Mouse (Mus musculus) forebrain, embryonic 15.5 days (tissue): ENCODE results near the gene Rsad2. TPM values are rescaled to one million over a fixed set of nuclear protein-coding genes. Genes with fewer than 3 reads are reported as not detected.
A peak's percentile ranks its signal among the peaks of the same experiment; 100 is the strongest.
"Not testable (repeated sequence)": the region's sequence is repeated elsewhere in the genome, so short reads cannot be mapped to it uniquely, and the experiment has no call there.

ENCODE experiments used
- ATAC-seq: fragments of 200-750 bp; cut with Nextera tagmentation; replicated peaks from 2 replicates; pipeline ENCODE4 v1.8.0; 2017; ENCODE audit warnings: mild to moderate bottlenecking, moderate TSS enrichment, moderate library complexity
- H3K27ac ChIP-seq: fragments of 300-500 bp; sonication (generic); replicated peaks from 2 replicates; pipeline ENCODE4 v1.5.1; 2015; ENCODE audit warnings: mild to moderate bottlenecking, inconsistent platforms
- H3K27me3 ChIP-seq: fragments of 300-500 bp; sonication (generic); 2 replicates; pipeline ENCODE4 v1.6.1; 2015; ENCODE audit warnings: inconsistent platforms
- H3K36me3 ChIP-seq: fragments of 300-500 bp; sonication (generic); 2 replicates; pipeline ENCODE4 v1.6.1; 2015; ENCODE audit warnings: mild to moderate bottlenecking, inconsistent platforms
- H3K4me1 ChIP-seq: fragments of 300-500 bp; sonication (generic); 2 replicates; pipeline ENCODE4 v1.6.1; 2015; ENCODE audit warnings: inconsistent platforms
- H3K4me2 ChIP-seq: fragments of 300-500 bp; sonication (generic); replicated peaks from 2 replicates; pipeline ENCODE4 v1.6.1; 2015; ENCODE audit warnings: mild to moderate bottlenecking, inconsistent platforms
- H3K4me3 ChIP-seq: fragments of 300-500 bp; sonication (generic); 2 replicates; pipeline ENCODE4 v1.5.1; 2015; ENCODE audit warnings: mild to moderate bottlenecking, inconsistent platforms
- H3K9ac ChIP-seq: fragments of 300-500 bp; sonication (generic); replicated peaks from 2 replicates; pipeline ENCODE4 v1.6.1; 2015; ENCODE audit warnings: mild to moderate bottlenecking, inconsistent platforms
- H3K9me3 ChIP-seq: fragments of 300-500 bp; sonication (generic); 2 replicates; pipeline ENCODE4 v1.6.1; 2016; ENCODE audit warnings: inconsistent platforms
- WGBS: fragments of 180-500 bp; shearing (Covaris S2); methylation state at CpG from one replicate; pipeline ENCODE4 v1.1.7; 2015; ENCODE audit warnings: mixed read lengths; 5-methylcytosine and 5-hydroxymethylcytosine counted together
- polyA plus RNA-seq: library from polyadenylated mRNA; unstranded; fragments of >200 nt; fragmentation: Nextera tagmentation; extraction: Ambion mirVana; gene quantifications from 2 replicates; pipeline ENCODE4 v1.2.1, GENCODE M21; 2015

Rsad2 gene
- 0.43 and 0.49 TPM in 2 replicates for polyA plus RNA-seq

GRCm38 (mm10) chr12:26456028-26456698 lies at the start of gene Rsad2:
Rsad2 (minus strand) TSS chr12:26456452.
- Histone ChIP-seq H3K9ac (no peak within 1 kb of the TSS), H3K4me2 (no peak within 1 kb of the TSS; the same call in 1 of the 2 replicates), H3K36me3 (no peaks in the 10 kb centered on the region), H3K27me3 (no peaks in the 10 kb centered on the region), H3K4me1 (peaks cover 8% of the 10 kb centered on the region; the same call in 1 of the 2 replicates), H3K4me3 (no peak within 1 kb of the TSS), H3K27ac (no peak within 1 kb of the TSS), H3K9me3 (no peaks in the 10 kb centered on the region)
- 42% methylated on average over 13 of the region's 13 CpGs for WGBS
- 0 out of 2 replicates have a peak, but pooled peaks have one; percentile 26 for ATAC-seq

- H3K9ac ChIP-seq: no peak overlapping the region
- no peak overlapping the region for H3K27ac ChIP-seq
- H3K4me1 ChIP-seq: no peaks in the 10 kb centered on the region
- no peaks in the 10 kb centered on the region for H3K36me3 ChIP-seq
- no peaks in the 10 kb centered on the region for H3K27me3 ChIP-seq
- H3K4me3 ChIP-seq: no peak overlapping the region
- H3K4me2 ChIP-seq: no peak overlapping the region
- no peaks in the 10 kb centered on the region for H3K9me3 ChIP-seq
- 86% methylated on average over 3 of the region's 3 CpGs for WGBS
- ATAC-seq: no peak
These were observed 44.8 kb upstream of the Rsad2 start for GRCm38 (mm10) chr12:26501042-26501441.

- Histone ChIP-seq H3K4me2 (no peak overlapping the region), H3K36me3 (no peaks in the 10 kb centered on the region), H3K27me3 (no peaks in the 10 kb centered on the region), H3K4me3 (no peak overlapping the region), H3K27ac (no peak overlapping the region), H3K9me3 (no peaks in the 10 kb centered on the region), H3K4me1 (peaks cover 12% of the 10 kb centered on the region), H3K9ac (no peak overlapping the region)
- ATAC-seq: no peak
- WGBS: 93% methylated on average over 1 of the region's 1 CpGs
These were observed 33.7 kb upstream of the Rsad2 start for GRCm38 (mm10) chr12:26489942-26490341.

GRCm38 (mm10) chr12:26488617-26489274 lies 32.5 kb upstream of the Rsad2 start:
- no peaks in the 10 kb centered on the region for H3K9me3 ChIP-seq
- H3K36me3 ChIP-seq: no peaks in the 10 kb centered on the region
- no peak overlapping the region for H3K27ac ChIP-seq
- peaks cover 12% of the 10 kb centered on the region for H3K4me1 ChIP-seq
- ATAC-seq: peak; percentile 53; the same call in 1 of the 2 replicates
- no peak overlapping the region for H3K4me3 ChIP-seq
- no peak overlapping the region for H3K4me2 ChIP-seq
- H3K27me3 ChIP-seq: no peaks in the 10 kb centered on the region
- H3K9ac ChIP-seq: no peak overlapping the region
- WGBS: 23% methylated on average over 5 of the region's 5 CpGs

- 26% methylated on average over 14 of the region's 14 CpGs for WGBS
- ATAC-seq: peak; percentile 87
- no peaks in the 10 kb centered on the region for H3K36me3 ChIP-seq
- H3K4me2 ChIP-seq: 0 out of 2 replicates have a peak overlapping the region, but pooled peaks have one; percentile 9
- H3K27ac ChIP-seq: 0 out of 2 replicates have a peak overlapping the region, but pooled peaks have one; percentile 27
- H3K9me3 ChIP-seq: no peaks in the 10 kb centered on the region
- peaks cover 12% of the 10 kb centered on the region for H3K4me1 ChIP-seq
- H3K9ac ChIP-seq: no peak overlapping the region
- H3K27me3 ChIP-seq: no peaks in the 10 kb centered on the region
- H3K4me3 ChIP-seq: no peak overlapping the region
These were observed 31.8 kb upstream of the Rsad2 start for GRCm38 (mm10) chr12:26487874-26488616.

- peaks cover 12% of the 10 kb centered on the region for H3K4me1 ChIP-seq
- not testable (repeated sequence) for H3K36me3 ChIP-seq, H3K4me2 ChIP-seq, H3K27ac ChIP-seq, H3K4me3 ChIP-seq, H3K9ac ChIP-seq, H3K9me3 ChIP-seq, H3K27me3 ChIP-seq, ATAC-seq
- WGBS: 93% methylated on average over 12 of the region's 12 CpGs
These were observed 29.7 kb upstream of the Rsad2 start for GRCm38 (mm10) chr12:26485738-26486580.

- Histone ChIP-seq H3K27ac (no peak overlapping the region), H3K36me3 (no peaks in the 10 kb centered on the region), H3K27me3 (no peaks in the 10 kb centered on the region), H3K9me3 (no peaks in the 10 kb centered on the region), H3K4me2 (no peak overlapping the region), H3K9ac (no peak overlapping the region), H3K4me1 (no peaks in the 10 kb centered on the region), H3K4me3 (no peak overlapping the region)
- WGBS: 61% methylated on average over 18 of the region's 18 CpGs
- no peak for ATAC-seq
These were observed 22.1 kb upstream of the Rsad2 start for GRCm38 (mm10) chr12:26478196-26479004.

GRCm38 (mm10) chr12:26477198-26477597 lies 20.9 kb upstream of the Rsad2 start:
- H3K27ac ChIP-seq: no peak overlapping the region

GRCm38 (mm10) chr12:26473746-26474145 lies 17.5 kb upstream of the Rsad2 start:
- Histone ChIP-seq H3K9ac (no peak overlapping the region), H3K36me3 (no peaks in the 10 kb centered on the region), H3K4me1 (peaks cover 17% of the 10 kb centered on the region), H3K27ac (no peak overlapping the region), H3K9me3 (no peaks in the 10 kb centered on the region), H3K4me2 (no peak overlapping the region), H3K4me3 (no peak overlapping the region), H3K27me3 (no peaks in the 10 kb centered on the region)
- ATAC-seq: no peak
- WGBS: 89% methylated on average over 6 of the region's 6 CpGs

More at GRCm38 (mm10) chr12:26477198-26477597, 20.9 kb upstream of the Rsad2 start:
- Histone ChIP-seq H3K4me2 (no peak overlapping the region), H3K36me3 (no peaks in the 10 kb centered on the region), H3K9ac (no peak overlapping the region), H3K4me1 (no peaks in the 10 kb centered on the region), H3K9me3 (no peaks in the 10 kb centered on the region), H3K27me3 (no peaks in the 10 kb centered on the region), H3K4me3 (no peak overlapping the region)
- no peak for ATAC-seq
- WGBS: 91% methylated on average over 5 of the region's 5 CpGs

GRCm38 (mm10) chr12:26472770-26473481 lies 16.7 kb upstream of the Rsad2 start:
- peaks cover 17% of the 10 kb centered on the region for H3K4me1 ChIP-seq
- H3K9me3 ChIP-seq: no peaks in the 10 kb centered on the region
- no peaks in the 10 kb centered on the region for H3K27me3 ChIP-seq
- ATAC-seq: no peak
- no peak overlapping the region for H3K4me2 ChIP-seq
- no peak overlapping the region for H3K4me3 ChIP-seq
- WGBS: 89% methylated on average over 3 of the region's 3 CpGs
- no peaks in the 10 kb centered on the region for H3K36me3 ChIP-seq
- H3K9ac ChIP-seq: no peak overlapping the region
- H3K27ac ChIP-seq: no peak overlapping the region
